Mouse (Mus musculus) ES-E14 (cell line): ENCODE measurements around the gene Igfals. TPM values are rescaled to one million over a fixed set of nuclear protein-coding genes. Genes with fewer than 3 reads are reported as not detected.

Experiments
- DNase-seq: peaks from one replicate; pipeline ENCODE4 v3.0.0-alpha.2; 2013; ENCODE audit warnings: low read depth, low spot score
- H3K27ac ChIP-seq: 2 replicates; pipeline ENCODE4 v1.5.1; 2012; ENCODE audit warnings: low read depth, mild to moderate bottlenecking, low read length, moderate library complexity, mixed read lengths; ENCODE audit not compliant: poor library complexity, insufficient read depth, severe bottlenecking
- H3K36me3 ChIP-seq: 2 replicates; pipeline ENCODE4 v1.6.1; 2012; ENCODE audit warnings: mild to moderate bottlenecking, low read length, moderate library complexity, mixed read lengths; ENCODE audit not compliant: control insufficient read depth, poor library complexity, insufficient read depth, severe bottlenecking
- H3K4me1 ChIP-seq, 2 experiments: fragments of 150-350 bp in 1 of 2; sonication (generic) in 1 of 2; 2 replicates each; pipeline ENCODE4 v1.6.1; 2012; ENCODE audit warnings: low read length in 2 of 2, mild to moderate bottlenecking in 1 of 2, mixed read lengths in 1 of 2; ENCODE audit not compliant: control insufficient read depth in 2 of 2, insufficient read depth in 2 of 2, poor library complexity in 1 of 2
- H3K4me3 ChIP-seq, 2 experiments: fragments of 150-350 bp in 1 of 2; sonication (generic) in 1 of 2; 2 replicates each; pipeline ENCODE4 v1.5.1; 2012; ENCODE audit warnings: low read length in 2 of 2, low read depth in 1 of 2, mild to moderate bottlenecking in 1 of 2, mixed read lengths in 1 of 2; ENCODE audit not compliant: insufficient read depth in 1 of 2, poor library complexity in 1 of 2, severe bottlenecking in 1 of 2
- H3K9ac ChIP-seq: 2 replicates; pipeline ENCODE4 v1.6.1; 2012; ENCODE audit warnings: low read depth, mild to moderate bottlenecking, low read length, mixed read lengths; ENCODE audit not compliant: poor library complexity, insufficient read depth, severe bottlenecking
- H3K9me3 ChIP-seq: fragments of 150-350 bp; sonication (generic); 2 replicates; pipeline ENCODE4 v1.6.1; 2012; ENCODE audit warnings: low read depth, mild to moderate bottlenecking, low read length; ENCODE audit not compliant: control insufficient read depth, insufficient read depth
- CHD2 ChIP-seq: IDR thresholded peaks from 2 replicates; pipeline ENCODE4 v1.6.1; 2014; ENCODE audit warnings: mild to moderate bottlenecking, low read depth, low read length, inconsistent platforms
- HCFC1 ChIP-seq: IDR thresholded peaks from 2 replicates; pipeline ENCODE4 v1.6.1; 2012; ENCODE audit warnings: low read length, inconsistent platforms, borderline replicate concordance; ENCODE audit not compliant: insufficient read depth
- MAFK ChIP-seq: IDR thresholded peaks from 2 replicates; pipeline ENCODE4 v1.6.1; 2014; ENCODE audit warnings: mild to moderate bottlenecking, low read depth, low read length, inconsistent platforms; ENCODE audit not compliant: insufficient read depth
- ZC3H11A ChIP-seq: IDR thresholded peaks from 2 replicates; pipeline ENCODE4 v1.6.1; 2012; ENCODE audit warnings: low read depth, mild to moderate bottlenecking, inconsistent platforms, low read length, borderline replicate concordance
- ZNF384 ChIP-seq: IDR thresholded peaks from 2 replicates; pipeline ENCODE4 v1.6.1; 2012; ENCODE audit warnings: low read depth, low read length, inconsistent platforms
- in situ Hi-C, 2 experiments: fragments of 600-800 bp; cut with MboI; formaldehyde crosslinking; loops; one replicate each; pipeline ENCODE4 v1.15.1; 2025; ENCODE audit warnings: low sequenced_read_pairs in 2 of 2, inconsistent platforms in 1 of 2; ENCODE audit not compliant: unreplicated experiment in 2 of 2
- total RNA-seq: library from RNA; depleted of rRNA; stranded (reverse); fragments of 300-350 nt; gene quantifications from 2 replicates; pipeline ENCODE4 v1.2.3, GENCODE M21; 2012

The Igfals gene
- total RNA-seq, 1 experiment = 2.5 TPM

DNA sequence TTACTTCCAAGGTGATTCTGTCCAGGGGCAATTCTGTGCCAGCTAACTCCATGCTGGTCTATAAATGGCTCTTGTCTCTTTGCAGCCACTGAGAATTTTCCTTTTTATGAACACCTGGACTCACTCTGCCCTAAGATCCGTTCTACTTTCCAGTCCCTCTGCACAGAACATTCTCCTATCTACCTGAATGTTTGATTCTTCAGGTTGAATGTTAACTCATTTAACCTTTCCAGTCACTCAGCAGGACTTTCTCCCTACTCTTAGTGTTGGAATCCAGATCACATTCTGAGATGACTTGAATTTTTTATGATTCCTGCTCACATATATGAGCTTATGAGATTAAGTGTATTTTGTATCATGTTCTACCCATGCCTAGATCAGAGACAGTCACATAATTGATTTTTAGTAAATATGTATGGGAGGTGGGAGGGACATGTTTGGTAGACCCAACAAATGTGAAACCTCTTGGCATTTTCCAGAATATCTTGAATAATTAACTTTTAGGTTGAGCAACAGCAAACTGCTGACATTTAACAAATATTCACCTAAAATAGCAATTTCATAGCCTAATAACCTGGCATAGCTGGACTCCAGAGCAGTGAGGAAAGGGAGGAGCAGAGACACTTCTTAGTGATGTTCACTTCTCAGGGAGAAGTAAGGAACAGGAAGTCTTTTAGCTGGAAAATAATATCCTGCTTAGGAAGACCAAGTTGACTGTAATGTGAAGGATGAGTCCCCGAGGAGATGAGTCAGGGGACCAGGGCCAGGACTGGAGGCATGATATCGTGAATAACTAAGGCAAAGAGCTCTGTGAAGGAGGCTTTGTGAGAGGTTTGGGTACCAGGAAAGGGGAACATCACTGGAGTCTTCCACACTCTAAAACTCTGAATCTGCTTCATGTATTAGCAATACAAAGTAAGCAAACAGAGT lies 44.2 kb upstream of the Igfals start:
- Histone ChIP-seq H3K36me3 (no peaks in the 10 kb centered on the region), H3K9me3 (no peaks in the 10 kb centered on the region), H3K9ac (no peak overlapping the region), H3K27ac (no peak overlapping the region), H3K4me3 (no peak overlapping the region), H3K4me1 (no peaks in the 10 kb centered on the region)
- TF ChIP-seq HCFC1 (no peak), CHD2 (no peak), ZC3H11A (no peak), MAFK (no peak), ZNF384 (no peak)
- in situ Hi-C loops = no loop called here
- no peak for DNase-seq

- no peak within 1 kb of the TSS for H3K9ac ChIP-seq
- no peaks in the 10 kb centered on the region for H3K9me3 ChIP-seq
- H3K4me1 ChIP-seq = 0 out of 4 replicates have a peak, but pooled peaks cover 0 to 1% of the 10 kb centered on the region in 2 experiments
- TF ChIP-seq CHD2 (no peak), ZC3H11A (no peak), MAFK (no peak), HCFC1 (no peak)
- H3K27ac ChIP-seq = no peak within 1 kb of the TSS
- H3K4me3 ChIP-seq = no peak within 1 kb of the TSS
- H3K36me3 ChIP-seq = no peaks in the 10 kb centered on the region
- DNase-seq = no peak
- in situ Hi-C loops = no loop called here
These were observed 26.0 kb upstream of the Igfals start, which contains the start of gene Hagh for GRCm38 (mm10) chr17:24839842-24840241. Gene Hagh, plus strand, starts transcription at chr17:24840143.

DNA sequence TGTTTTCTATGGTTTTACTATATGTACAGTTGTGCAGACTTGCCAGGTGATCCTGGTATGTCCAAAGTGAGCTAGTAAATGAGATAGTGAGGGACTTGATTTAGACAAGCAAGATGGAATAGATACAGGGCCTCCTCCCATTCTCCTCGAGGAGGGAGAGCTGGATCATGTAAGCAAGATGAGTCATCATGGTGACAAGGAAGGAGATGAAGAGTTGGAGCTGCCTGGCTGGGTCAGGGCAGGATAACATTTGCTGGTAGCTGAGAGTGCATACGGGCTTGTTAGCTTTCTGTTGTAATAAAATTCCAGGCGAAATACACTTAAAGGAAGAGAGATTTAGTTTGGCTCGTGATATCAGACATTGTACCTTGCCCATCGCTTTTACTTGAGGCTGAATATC lies 25.5 kb upstream of the Igfals start:
- no peak for DNase-seq
- Histone ChIP-seq H3K9me3 (no peaks in the 10 kb centered on the region), H3K36me3 (no peaks in the 10 kb centered on the region), H3K4me3 (no peak overlapping the region), H3K4me1 (0 out of 4 replicates have a peak, but pooled peaks cover 0 to 1% of the 10 kb centered on the region in 2 experiments), H3K9ac (no peak overlapping the region), H3K27ac (no peak overlapping the region)
- TF ChIP-seq ZC3H11A (no peak), HCFC1 (no peak), ZNF384 (no peak), MAFK (no peak), CHD2 (no peak)
- in situ Hi-C loops = no loop called here

- in situ Hi-C loops = no loop called here
- H3K4me1 ChIP-seq = 0 out of 4 replicates have a peak, but pooled peaks cover 0 to 1% of the 10 kb centered on the region in 2 experiments
- H3K4me3 ChIP-seq = no peak overlapping the region
- H3K9ac ChIP-seq = no peak overlapping the region
- no peak overlapping the region for H3K27ac ChIP-seq
- no peak for DNase-seq
- no peak for TF ChIP-seq ZNF384
- no peak for TF ChIP-seq HCFC1
- no peak for TF ChIP-seq MAFK
- no peak for TF ChIP-seq ZC3H11A
- TF ChIP-seq CHD2 = no peak
- no peaks in the 10 kb centered on the region for H3K36me3 ChIP-seq
- no peaks in the 10 kb centered on the region for H3K9me3 ChIP-seq
These were observed 24.7 kb upstream of the Igfals start for GRCm38 (mm10) chr17:24841133-24841532.
